Mouse (Mus musculus): ENCODE data around the gene Gpi1.
"Not testable (repeated sequence)": the region's sequence is repeated elsewhere in the genome, so short reads cannot be mapped to it uniquely, and the experiment has no call there.

Gpi1 gene

GRCm38 (mm10) chr7:34183794-34184193 lies 46.3 kb downstream of the Gpi1 start:
- no peak for DNase-seq (ENCODE audit: low read depth, low spot score)

GRCm38 (mm10) chr7:34183356-34183755 lies 46.8 kb downstream of the Gpi1 start:
- DNase-seq (ENCODE audit: low read depth, low spot score) = no peak

- DNase-seq (ENCODE audit: low read depth, low spot score) = not testable (repeated sequence)
These were observed 53.9 kb downstream of the Gpi1 start for GRCm38 (mm10) chr7:34176241-34176640.

- DNase-seq (ENCODE audit: low read depth, low spot score) = peak; percentile 18
These were observed 57.9 kb downstream of the Gpi1 start for GRCm38 (mm10) chr7:34172251-34172650.

- no peak for DNase-seq (ENCODE audit: low read depth, low spot score)
These were observed 60.7 kb downstream of the Gpi1 start, which contains the start of gene Uba2 for GRCm38 (mm10) chr7:34169454-34169853. Uba2 (minus strand) TSS chr7:34169599.

- peak; percentile 94 for DNase-seq (ENCODE audit: low read depth, low spot score)
These were observed 61.5 kb downstream of the Gpi1 start for GRCm38 (mm10) chr7:34168470-34169251.

- DNase-seq (ENCODE audit: low read depth, low spot score) = no peak
These were observed 62.2 kb downstream of the Gpi1 start for GRCm38 (mm10) chr7:34167766-34168469.

GRCm38 (mm10) chr7:34166850-34167249 lies 63.3 kb downstream of the Gpi1 start:
- DNase-seq (ENCODE audit: low read depth, low spot score) = peak; percentile 65

GRCm38 (mm10) chr7:34165999-34166398 lies 64.1 kb downstream of the Gpi1 start:
- DNase-seq (ENCODE audit: low read depth, low spot score) = no peak

GRCm38 (mm10) chr7:34164671-34165070 lies 65.5 kb downstream of the Gpi1 start:
- no peak for DNase-seq (ENCODE audit: low read depth, low spot score)

- no peak for DNase-seq (ENCODE audit: low read depth, low spot score)
These were observed 71.0 kb downstream of the Gpi1 start for GRCm38 (mm10) chr7:34159167-34159566.

- no peak for DNase-seq (ENCODE audit: low read depth, low spot score)
These were observed 72.1 kb downstream of the Gpi1 start for GRCm38 (mm10) chr7:34157994-34158393.

All from CD4-positive, CD25-positive, alpha-beta regulatory T cell, adult 2 months (primary cell).